Mouse (Mus musculus): Measurements from ENCODE around the gene Aifm2.

Aifm2 gene

DNA sequence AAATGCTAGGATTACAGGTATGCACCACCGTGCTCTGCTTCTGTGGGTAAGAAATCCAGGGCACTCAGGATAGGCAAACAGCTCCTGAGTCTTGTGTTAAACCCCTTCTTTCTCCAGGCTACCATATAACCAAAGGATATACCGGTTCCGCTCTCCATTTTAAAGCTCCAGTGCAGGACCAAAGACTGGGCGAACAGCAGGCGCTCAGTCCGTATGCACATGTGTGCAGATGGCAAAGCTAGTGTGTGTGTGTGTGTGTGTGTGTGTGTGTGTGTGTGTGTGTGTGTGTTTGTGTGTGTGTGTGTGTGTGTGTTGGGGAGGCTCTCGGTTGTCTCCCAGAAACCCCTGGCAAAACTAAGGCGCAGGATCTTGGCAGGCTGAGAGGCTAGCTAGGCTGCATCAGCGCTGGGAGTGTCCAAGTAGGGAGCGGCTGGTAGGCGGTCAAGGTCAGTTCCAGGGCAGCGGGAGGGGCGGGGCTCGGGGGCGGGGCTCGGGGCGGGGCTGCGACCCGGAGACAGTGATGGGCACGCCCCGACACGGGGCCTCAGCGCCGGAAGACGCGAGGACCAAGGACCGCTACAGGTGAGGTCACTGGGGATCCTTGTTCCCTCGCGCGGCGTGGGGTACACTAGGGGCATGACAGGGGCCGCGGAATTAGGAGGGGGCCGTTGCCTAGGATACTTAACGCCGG is at the start of gene Aifm2:
Aifm2 (plus strand) TSS at position 493 of the 691 bp plus-strand sequence.
- DNase-seq, result peak; percentile 99

DNA sequence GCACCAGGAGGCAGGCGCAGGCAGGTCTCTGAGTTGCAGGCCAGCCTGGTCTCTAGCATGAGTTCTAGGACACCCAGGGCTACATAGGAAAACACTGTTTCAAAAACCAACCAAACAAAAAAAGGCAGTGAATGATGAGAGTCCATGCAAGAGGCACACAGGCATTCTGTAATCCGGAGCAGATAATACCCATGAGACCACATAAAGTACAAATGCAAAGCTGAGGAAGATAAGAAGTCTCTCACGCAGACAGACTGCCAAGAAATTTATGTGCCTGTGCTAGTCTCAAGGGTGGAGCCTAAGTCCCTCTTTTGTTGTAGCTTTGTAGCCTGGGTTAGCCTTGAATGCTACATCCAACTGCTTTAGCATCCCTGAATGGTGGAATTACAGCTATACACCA is 49.4 kb upstream of the Aifm2 start:
- DNase-seq, result no peak

DNA sequence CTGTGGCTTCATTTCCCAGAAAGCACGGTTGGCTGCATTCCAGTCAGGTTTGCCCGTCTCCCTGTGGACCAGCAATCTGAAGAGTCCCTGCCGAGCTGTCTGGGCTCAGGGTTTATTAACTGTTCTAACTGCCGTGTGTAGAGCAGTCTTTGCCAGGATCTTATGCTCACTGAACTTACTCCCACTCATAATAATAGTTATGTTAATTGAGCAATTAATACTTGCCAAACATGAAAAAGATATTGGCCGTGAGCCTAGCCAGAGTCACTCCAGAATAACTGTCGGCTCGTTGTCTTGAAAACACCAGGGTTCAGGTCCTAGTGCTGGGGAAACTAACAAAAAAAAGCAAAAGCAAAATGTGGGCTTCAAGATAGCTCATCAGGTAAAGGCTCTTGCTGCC is 45.8 kb upstream of the Aifm2 start:
- DNase-seq, result no peak

DNA sequence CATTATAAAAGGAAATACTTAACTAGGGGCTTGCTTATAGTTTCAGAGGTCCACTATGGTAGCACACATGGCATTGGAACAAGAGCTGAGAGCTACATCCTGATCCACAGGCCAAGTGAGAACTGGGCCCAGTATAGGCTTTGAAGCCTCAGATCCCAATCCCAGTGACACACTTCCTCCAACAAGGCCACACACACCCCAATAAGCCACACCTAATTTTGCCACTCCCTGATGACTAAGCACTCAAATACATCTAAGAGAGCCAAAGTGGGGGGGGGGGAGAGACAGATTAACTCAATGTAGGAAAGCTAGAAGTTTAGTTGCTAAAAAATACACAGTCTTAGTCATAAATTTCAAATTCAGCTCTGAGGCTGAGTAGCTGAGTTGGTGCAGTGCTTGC is 45.2 kb upstream of the Aifm2 start:
- no peak for DNase-seq

DNA sequence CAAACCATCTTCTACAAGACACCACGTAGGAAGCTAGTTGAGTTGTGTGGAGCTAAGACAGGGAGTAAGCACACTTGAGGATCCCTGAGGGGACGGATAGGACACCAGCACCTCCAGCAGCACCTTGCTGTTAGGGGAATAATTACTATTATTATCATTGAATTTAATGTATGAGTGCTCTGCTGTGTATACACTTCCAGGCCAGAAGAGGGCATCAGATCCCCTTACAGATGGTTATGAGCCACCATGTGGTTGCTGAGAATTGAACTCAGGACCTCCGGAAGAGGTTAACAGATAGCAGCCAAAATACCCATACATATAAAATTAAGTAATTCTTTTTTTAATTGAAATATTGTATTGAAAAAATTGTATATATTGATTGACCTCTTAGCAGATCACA is 44.3 kb upstream of the Aifm2 start:
- DNase-seq, result no peak

DNA sequence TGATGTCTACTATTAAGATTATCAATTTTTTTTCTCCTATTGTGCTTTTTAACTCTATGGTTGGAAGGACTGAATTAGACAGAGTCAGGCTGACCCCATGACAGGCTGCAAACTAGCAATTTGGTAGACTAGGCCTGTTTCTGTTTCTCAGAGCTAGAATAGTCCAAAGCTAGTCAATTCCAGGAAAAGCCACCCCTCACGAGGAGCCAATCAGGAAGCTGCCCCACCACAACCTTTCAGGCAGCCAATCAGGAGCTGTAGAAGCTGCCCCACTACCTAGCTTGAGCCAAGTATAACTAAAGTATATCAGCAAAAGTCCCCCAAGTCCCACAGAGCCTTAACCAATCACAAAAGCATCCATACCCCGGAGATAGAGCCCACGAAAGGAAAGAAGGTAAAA is 39.1 kb upstream of the Aifm2 start:
- DNase-seq, result no peak

DNA sequence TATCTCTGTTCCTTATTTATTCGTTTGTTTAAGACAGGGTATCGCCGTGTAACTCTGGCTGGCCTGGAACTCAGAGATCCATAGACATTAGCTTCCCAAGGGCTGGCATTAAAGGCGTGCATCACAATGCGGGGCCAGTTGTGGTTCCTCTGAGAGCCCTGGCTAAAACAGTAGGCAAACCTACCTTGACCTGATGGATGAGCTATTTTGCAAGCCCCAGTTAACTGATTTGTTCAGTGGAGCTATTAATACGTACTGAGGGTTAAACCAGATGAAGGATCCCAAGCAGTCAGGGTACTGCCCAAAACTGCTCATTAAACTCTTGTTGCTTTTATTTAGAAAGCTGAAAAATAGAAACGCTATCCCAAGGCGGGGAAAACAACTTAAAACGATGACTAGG is 35.5 kb upstream of the Aifm2 start:
- no peak for DNase-seq

DNA sequence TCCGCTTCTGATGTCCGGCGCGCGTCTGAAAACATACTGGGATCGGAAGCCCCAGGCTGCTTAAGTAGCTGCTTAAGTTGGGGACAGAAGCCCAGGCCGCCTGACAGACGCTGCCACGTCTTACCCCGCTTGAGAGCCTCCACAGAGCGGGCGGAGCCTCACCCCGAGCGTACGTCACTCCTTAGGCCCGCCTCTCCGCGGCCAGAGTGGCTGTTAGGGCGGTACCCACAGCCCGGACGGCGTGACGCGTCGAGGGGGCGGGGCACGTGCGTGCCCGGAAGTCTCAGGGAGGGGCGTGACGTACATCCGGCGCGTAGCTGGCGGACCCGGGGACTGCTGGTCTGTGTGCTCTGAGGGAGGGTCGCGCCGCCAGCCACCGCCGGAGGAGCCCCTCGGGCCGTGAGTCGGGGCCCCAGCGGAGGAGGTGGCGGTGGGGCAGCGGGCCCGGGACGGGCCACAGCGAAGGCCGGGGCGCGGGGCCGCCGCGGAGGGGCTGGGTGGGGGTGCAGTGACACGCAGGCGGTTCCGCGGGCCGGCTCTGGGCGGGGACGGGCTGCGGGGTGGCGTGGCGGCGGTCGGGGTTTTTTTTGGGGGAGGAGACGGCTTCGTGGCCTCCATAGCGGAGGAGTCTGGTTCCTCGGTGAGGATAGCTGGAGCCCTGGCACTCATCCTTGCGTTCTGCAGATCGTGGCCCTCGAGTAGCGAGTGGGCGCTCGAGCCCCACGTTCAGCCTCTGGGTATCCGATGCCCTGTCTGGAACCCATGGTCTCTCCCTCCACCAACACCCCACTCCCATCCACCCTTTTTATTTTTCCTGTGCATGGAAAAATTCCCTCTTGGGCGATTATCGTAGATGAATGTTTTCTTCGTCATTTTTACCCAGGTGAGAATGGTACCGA is 34.8 kb upstream of the Aifm2 start, which contains the start of gene Sar1a:
Sar1a (plus strand) TSS at position 285 of the 899 bp plus-strand sequence.
- peak; percentile 100 for DNase-seq

DNA sequence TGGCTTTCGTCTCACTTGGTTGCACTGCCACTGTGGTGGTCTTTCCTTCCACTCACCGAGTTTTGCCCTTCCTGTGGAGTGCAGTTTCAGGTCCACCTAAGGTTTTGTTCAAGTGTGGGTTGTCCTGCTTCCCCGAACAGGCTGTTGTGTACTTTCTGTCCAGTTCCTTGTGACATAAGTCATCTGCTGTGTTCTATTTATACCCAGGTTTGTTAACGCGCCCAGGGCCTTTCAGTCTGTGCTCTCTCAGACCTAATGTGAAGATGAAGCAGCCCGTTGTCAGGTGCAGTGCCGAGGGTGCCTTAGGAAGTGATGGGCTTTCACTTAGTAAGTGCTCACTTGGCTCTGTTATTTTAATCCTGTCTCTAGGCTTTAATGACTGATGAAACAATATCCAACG is 25.7 kb upstream of the Aifm2 start:
- peak; percentile 94 for DNase-seq

DNA sequence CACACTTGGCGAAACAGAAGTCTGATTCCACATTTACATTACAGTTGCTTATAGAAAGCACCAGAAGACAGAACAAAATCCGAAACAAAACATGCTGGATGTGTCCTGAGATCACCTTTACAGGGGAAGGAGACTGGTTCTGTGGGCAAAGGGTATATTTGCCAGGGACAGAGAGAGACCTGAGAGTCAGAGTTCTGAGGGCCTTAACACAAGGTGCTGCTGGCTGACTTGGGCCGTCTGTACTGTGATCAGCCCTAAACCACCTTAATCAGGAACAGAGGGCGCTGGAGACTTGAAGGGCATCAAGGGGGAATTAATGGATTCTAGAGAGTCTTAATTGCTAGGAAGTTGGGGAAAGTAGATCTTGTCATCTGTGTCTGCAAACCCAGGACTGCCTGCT is 21.5 kb upstream of the Aifm2 start:
- peak; percentile 71 for DNase-seq

DNA sequence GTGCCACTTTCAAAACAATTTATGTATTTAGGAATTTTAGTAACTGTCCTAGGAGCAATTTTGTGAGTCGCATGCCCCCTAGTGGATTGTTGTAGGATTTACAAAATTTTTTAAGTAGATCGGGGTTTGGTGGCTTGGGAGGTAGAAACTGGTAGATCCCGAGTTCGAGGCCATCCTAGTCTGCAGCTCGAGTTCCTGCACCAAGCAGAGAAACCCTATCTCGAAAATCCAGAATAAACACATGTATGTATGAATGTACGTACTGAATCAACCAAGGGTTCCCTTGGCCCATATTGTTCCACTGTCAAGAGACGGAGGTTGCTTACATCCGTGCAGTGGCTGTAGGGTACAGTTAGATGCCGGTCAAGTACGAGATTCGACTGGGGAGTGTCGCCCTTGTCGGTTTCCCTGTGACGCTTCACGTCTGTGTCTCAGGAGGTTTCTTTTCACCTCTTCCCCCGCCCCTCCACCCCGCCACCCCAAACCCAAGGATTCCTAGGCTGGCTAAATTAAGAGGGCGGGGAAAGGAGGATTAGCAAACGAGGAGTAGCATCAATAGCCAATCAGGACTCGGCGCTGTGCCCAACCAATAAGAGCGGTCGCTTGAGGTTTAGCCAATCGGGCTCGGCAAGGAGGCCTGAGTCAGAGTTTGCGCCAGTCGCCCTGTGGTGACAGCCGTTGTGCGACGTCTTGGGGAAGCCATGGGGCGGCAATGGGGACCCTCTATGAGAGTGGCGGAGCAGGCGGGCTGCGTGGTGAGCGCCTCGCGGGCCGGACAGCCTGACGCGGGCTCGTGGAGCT is 20.0 kb upstream of the Aifm2 start, which contains the start of gene Tysnd1:
Tysnd1 (plus strand) TSS at position 645 of the 801 bp plus-strand sequence.
- DNase-seq, result peak; percentile 100

DNA sequence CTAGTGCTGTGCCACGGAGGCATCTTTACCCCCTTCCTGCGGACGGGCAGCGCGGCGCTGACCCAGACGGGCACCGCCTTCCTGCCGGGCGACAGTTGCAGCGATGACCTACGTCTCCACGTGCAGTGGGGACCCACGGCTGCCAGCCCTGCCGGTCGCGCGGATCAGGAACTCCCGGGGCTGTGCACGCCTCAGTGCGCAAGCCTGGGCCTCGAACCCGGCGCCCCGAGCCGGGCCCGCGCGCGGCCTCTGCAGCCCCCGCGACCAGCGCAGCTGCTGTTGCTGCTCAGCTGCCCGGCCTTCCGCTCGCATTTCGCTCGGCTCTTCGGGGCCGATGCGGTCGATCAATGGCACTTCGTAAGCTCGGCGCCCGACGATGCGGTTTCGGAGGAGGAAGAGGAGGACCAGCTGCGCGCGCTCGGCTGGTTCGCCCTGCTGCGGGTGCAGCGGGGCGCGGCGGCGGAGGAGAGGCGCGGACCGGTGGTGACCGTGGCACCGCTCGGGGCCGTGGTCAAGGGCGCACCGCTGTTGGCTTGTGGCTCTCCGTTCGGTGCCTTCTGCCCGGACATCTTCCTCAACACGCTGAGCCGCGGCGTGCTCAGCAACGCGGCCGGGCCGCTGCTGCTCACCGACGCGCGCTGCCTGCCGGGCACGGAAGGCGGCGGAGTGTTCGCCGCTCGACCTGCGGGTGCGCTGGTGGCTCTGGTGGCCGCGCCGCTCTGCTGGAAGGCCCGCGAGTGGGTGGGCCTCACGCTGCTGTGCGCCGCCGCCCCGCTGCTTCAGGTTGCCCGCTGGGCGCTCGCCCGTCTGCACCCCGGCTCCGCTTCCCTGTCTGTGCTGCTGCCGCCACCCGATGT is 19.1 kb upstream of the Aifm2 start:
- DNase-seq, result no peak

DNA sequence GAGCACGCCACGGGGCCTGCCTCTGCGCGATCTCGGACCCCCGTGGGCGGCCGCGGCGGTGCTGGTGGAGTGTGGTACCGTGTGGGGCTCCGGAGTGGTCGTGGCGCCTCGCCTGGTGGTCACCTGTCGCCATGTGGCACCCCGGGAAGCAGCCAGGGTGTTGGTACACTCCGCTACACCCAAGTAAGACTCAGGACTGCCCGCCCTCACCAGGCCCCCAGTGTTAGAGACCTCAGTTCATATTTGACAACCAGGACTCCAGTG is 18.6 kb upstream of the Aifm2 start:
- DNase-seq, result peak; percentile 93

DNA sequence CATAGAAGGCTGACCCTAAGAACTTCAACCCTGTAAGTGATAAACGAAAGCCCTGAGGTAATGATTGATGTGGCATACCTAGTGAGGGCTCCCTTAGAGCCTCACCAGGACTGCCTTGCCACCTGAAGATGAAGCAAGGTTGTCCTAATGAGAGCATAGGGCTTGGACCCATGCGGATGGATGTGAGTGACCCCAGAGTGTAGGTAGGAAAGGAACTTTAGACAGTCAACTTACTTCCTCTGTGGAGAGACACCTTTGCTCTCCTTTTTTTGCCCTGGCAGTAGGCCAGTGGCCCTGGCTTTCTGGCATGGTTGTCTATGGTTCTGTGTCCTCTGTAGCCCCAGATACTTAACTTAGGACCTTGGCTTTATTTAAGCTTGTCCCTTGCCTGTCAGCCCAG is 18.0 kb upstream of the Aifm2 start:
- peak; percentile 93 for DNase-seq

DNA sequence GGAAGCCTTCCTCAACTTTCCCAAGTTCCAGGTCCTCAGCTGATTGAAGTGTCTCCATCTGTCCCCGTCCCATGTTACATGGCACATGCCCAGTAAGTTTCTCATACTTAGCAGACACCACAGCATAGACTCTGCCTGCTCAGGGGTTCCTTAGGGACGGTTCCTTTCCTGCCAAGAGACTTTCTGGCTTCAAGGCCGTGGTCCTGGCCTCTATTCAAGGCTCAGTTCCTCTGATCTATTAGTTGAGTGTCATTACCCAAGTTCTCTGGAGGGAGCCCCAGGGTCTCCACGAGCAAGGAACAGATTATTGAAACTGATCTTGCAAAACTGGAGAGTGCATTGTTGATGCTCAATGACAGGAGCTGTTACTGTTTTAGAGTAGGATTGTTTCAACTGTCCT is 10.4 kb upstream of the Aifm2 start:
- no peak for DNase-seq

DNA sequence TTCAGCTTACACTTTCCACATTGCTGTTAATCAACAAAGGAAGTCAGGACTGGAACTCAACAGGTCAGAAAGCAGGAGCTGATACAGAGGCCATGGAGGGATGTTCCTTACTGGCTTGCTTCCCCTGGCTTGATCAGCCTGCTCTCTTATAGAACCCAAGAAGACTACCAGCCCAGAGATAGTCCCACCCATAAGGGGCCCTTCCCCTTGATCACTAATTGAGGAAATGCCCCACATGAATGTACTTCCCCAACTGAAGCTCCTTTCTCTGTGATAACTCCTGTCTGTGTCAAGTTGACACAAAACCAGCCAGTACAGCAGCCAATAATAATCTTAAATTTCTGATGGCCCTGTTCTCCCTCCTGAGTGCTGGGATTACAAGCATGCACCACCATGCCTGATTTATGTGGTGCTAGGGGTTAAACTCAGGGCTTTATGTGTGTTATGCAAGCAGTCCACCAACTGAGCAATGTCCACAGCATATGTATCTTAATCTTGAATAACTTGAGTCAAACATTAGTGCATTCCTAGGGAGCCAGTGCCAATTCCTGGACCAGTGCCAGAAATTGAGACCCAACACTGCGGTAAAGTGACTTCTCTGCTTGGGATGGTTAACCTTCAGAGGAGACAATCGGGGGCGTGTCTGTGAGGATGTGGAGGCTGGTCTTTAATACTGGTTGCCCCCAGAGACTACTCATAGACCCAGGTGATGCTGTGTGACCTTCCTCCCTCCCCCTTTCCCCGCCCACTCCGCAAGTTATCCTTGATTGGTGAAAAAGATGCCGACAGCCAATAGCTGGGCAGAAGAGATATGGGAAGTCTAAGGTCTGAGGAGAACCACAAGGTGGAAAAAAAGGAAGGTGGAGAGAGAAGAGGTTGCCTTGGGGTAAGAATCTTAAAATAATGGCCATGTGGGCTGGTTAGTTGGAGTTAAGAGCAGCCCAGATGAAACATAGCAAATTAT is 8.4 kb upstream of the Aifm2 start:
- DNase-seq, result no peak

DNA sequence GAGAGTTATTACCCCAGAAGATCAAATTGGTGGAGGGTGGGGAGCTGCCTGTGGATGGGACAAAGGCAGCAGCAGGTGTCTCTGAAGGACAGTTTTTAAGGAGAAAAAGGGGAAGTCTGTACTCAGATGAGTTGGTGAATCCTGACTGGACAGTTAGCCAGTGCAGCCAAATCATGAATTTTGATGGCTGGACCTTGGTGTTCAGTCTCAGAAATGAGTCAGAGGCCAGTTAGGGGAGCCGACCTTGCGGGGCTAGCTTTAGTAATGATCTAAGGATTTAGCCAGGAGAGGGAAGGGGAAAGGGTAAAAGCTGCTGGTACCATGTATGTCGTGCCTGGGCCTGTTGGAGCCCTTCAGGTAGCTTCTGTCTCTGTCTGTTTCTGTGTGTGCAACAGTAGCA is 1.5 kb upstream of the Aifm2 start:
- DNase-seq, result no peak

DNA sequence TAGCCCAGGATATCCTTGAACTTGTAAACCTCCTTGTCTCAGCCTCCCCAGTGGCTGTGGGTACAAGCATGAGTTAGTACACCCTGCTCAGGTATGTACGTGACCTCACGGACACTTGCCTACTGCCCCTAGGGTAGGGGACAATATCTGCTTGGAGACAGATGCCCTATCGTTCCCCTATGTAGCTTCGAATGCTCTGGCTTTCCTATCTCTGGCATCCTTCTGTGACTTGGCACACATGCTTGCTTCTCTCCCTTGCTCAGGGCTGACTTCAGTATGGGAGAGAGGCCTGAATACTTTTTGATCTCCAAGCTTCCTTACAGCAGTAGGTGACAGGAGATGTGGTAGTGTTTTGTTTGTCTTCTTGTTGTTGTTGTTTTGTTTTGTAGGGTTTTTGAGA is 917 bp upstream of the Aifm2 start:
- DNase-seq, result no peak

DNA sequence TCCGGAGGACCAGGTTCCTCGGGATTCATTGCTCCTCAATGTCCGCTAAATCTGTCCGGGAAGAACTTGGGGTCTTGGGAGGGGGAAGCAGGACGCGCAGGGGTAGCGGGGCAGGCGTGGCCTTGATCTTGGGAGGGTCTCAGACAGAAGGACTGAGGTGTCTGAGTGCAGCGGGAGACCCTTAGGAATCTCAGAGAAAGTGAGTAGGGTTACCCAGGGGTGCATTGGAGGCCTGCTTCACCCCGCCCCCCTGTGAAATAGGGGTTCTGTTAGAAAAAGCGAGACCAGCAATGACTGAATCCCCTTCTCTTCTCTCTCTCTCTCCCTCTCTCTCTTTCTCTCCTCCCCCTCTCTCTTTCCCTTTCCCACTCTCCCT is 387 bp downstream of the Aifm2 start:
- DNase-seq, result no peak

DNA sequence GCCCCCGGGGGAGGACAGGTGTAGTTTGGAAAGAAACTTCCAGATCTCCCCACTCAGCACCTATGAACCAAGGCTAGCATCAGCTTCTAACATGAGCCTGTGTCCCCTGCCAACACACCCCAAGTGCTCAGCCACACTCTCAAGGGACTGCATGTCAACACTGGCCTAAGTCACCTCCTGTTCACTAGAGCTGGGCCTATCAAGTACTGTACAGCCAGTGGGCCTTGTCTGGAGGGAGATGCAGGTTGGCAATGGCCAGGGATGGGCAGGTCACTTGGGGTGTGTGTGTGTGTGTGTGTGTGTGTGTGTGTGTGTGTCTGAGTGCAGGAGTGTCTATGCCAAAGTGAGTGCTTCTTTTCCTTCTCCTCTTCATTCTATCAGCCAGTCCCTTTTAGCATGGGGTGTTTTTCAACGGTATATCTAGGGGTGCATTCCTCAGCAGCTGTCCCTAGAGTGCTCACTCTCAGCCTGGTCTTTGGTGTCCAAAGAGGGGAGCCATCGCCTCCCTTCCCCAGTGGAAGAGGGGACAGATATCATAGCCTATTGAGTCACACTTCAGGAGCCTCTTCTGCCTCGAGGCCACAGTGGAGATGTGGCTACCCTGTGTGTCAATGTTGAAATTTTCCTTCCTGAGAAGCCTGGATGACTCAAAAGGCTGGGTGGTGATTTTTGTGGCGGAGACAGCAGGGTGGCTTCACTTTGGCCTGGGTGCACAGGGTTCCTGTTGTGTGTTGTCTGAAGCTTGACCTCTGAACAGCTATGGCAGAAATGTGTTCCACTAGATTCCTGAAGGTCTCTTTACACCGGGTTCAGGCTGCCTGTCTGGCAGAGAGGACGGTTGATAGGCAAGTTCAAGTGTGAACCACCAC is 1.2 kb downstream of the Aifm2 start:
- DNase-seq, result peak; percentile 92

Measured in heart, adult 11 months (tissue).